Mouse (Mus musculus) gastrocnemius, adult 2 months (tissue): ENCODE measurements around the gene Gm960. TPM values are rescaled to one million over a fixed set of nuclear protein-coding genes. Genes with fewer than 3 reads are reported as not detected.

Experiments used
- DNase-seq: peaks from one replicate; pipeline ENCODE4 v3.0.0; 2022
- H3K27ac ChIP-seq: fragments of 200-600 bp; 2 replicates; pipeline ENCODE4 v1.8.1; 2022; ENCODE audit warnings: mild to moderate bottlenecking
- H3K4me3 ChIP-seq: fragments of 200-600 bp; 2 replicates; pipeline ENCODE4 v1.8.1; 2022; ENCODE audit warnings: mild to moderate bottlenecking, moderate library complexity
- CTCF ChIP-seq: fragments of 200-600 bp; IDR thresholded peaks from 2 replicates; pipeline ENCODE4 v1.8.1; 2022; ENCODE audit warnings: antibody characterized with exemption, mild to moderate bottlenecking, moderate library complexity
- intact Hi-C: fragments of 180-260 bp; cut with DNase I; formaldehyde crosslinking; loops from one replicate; pipeline ENCODE4 v1.15.1; 2025
- total RNA-seq, 2 experiments: library from RNA; stranded (reverse); gene quantifications; 2 replicates each; pipeline ENCODE4 v1.2.3; 2021

Gm960 gene
- total RNA-seq, 2 experiments from 2014 or later = 0.11 TPM; not detected in 1

DNA sequence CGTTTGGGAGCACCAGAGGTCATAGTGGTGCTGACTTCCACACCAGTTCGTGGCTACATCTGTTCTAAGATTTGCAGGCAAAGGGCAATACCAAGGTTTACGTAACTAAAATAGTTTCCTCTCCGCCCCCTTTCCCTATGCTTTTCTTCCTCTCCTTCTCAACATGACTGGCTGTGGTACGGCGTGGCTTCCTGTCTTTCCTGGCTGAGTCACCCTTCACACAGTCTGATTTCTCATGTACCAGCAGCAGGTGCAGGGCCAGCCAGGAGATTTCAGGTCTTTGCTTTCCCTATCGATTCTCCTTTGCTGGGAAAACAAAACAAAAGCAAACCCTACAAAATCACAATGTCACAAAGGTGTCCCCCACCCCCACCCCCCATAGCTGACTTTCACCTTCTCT is 2.8 kb upstream of the Gm960 start:
- DNase-seq = no peak
- TF ChIP-seq CTCF = no peak
- intact Hi-C loops = no loop called here
- Histone ChIP-seq H3K27ac (no peak overlapping the region), H3K4me3 (no peak overlapping the region)

- no peak overlapping the region for H3K4me3 ChIP-seq
- no peak for TF ChIP-seq CTCF
- intact Hi-C loops = no loop called here
- DNase-seq = no peak
- H3K27ac ChIP-seq = no peak overlapping the region
Observed at GRCm38 (mm10) chr19:4700656-4701055, 2.2 kb upstream of the Gm960 start.

GRCm38 (mm10) chr19:4699821-4700220 is 1.4 kb upstream of the Gm960 start:
- TF ChIP-seq CTCF = no peak
- Histone ChIP-seq H3K4me3 (no peak overlapping the region), H3K27ac (no peak overlapping the region)
- intact Hi-C loops = no loop called here
- no peak for DNase-seq

GRCm38 (mm10) chr19:4698856-4699255 is 388 bp upstream of the Gm960 start:
- no peak for DNase-seq
- intact Hi-C loops = no loop called here
- Histone ChIP-seq H3K27ac (no peak overlapping the region), H3K4me3 (peak overlapping the region; percentile 71)
- TF ChIP-seq CTCF = no peak

DNA sequence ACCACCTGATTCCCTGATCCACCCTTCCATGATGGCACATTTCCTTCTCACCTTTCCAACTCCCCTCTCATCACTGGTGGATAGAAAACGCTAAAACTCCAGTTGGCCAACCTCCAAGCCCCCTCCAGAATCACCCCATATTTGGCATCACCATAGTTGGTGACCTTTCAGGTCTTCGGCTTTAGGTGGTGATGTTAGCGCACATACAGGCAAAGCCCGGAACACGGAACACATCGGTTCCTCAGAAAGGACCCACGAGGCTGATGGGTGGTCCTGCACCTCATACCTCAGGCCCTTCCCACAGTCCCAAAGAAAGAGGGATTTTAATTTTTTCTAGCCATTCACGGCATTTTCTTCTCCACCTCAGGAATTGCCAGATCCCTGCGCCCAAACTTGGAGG is 747 bp downstream of the Gm960 start:
- no peak for DNase-seq
- H3K27ac ChIP-seq = no peak overlapping the region
- intact Hi-C loops = no loop called here
- peak overlapping the region; percentile 71 for H3K4me3 ChIP-seq
- TF ChIP-seq CTCF = no peak

GRCm38 (mm10) chr19:4697121-4697520 is 1.3 kb downstream of the Gm960 start:
- no peak for DNase-seq
- Histone ChIP-seq H3K4me3 (no peak overlapping the region), H3K27ac (no peak overlapping the region)
- no peak for TF ChIP-seq CTCF
- intact Hi-C loops = no loop called here

- no peak for DNase-seq
- intact Hi-C loops = no loop called here
- no peak overlapping the region for H3K27ac ChIP-seq
- no peak overlapping the region for H3K4me3 ChIP-seq
- TF ChIP-seq CTCF = no peak
Observed at GRCm38 (mm10) chr19:4694346-4694745, 4.1 kb downstream of the Gm960 start.

DNA sequence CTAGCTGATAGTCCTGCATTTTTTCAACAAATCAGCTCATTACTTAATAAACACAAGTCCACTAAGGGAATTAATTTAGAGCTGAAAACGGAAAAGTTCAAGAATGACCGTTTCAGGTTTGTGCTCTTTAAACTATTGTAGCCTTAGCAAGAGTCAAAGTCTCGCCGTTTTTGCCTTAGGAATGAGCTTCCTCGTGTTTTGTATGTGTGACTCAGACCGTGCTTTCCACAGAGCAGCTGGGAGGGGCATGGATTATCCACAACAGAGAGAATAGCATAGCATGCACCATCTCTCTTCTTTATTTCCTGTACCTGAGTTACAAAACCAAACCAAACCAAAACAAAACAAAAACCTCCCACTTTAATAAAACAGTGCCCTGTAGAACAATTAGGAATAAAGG is 26.1 kb downstream of the Gm960 start:
- DNase-seq = no peak

DNA sequence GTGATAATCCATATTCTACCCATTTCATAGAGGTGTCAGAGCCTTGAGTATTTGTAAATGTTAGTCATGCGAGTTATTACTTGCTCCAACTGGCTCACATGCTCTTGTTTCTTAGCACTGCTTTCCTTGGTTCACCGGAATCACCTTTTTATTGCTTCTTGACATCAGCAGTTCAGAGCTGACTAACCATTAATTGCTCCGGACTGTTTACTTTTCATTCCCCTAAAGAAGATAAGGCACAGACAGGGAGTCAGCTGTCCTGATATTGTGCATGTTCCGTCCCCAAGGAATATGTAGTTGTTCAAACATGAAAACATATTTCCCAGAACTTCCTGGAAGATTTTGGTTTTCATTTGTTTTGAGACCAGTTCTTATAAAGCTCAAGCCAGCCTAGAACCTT is 27.7 kb downstream of the Gm960 start:
- intact Hi-C loops = no loop called here
- DNase-seq = no peak
- Histone ChIP-seq H3K27ac (no peak overlapping the region), H3K4me3 (no peak overlapping the region)
- no peak for TF ChIP-seq CTCF

More for the DNA sequence above, 26.1 kb downstream of the Gm960 start:
- Histone ChIP-seq H3K4me3 (no peak overlapping the region), H3K27ac (no peak overlapping the region)
- intact Hi-C loops = no loop called here
- no peak for TF ChIP-seq CTCF

- Histone ChIP-seq H3K4me3 (no peak overlapping the region), H3K27ac (no peak overlapping the region)
- intact Hi-C loops = no loop called here
- no peak; the same call in 1 of the 2 replicates for TF ChIP-seq CTCF
- DNase-seq = no peak
Observed at GRCm38 (mm10) chr19:4666815-4667214, 31.7 kb downstream of the Gm960 start.

GRCm38 (mm10) chr19:4658156-4658555 is 40.3 kb downstream of the Gm960 start:
- Histone ChIP-seq H3K27ac (no peak overlapping the region), H3K4me3 (no peak overlapping the region)
- no peak for DNase-seq
- intact Hi-C loops = no loop called here
- no peak for TF ChIP-seq CTCF

GRCm38 (mm10) chr19:4646917-4647492 is 51.5 kb downstream of the Gm960 start:
- no peak for TF ChIP-seq CTCF

GRCm38 (mm10) chr19:4644271-4644670 is 54.2 kb downstream of the Gm960 start:
- DNase-seq = no peak
- intact Hi-C loops = loop anchor here (5.0 kb wide), 1 partner anchor 93 kb away; no protein-coding TSS in a partner anchor
- Histone ChIP-seq H3K27ac (no peak overlapping the region), H3K4me3 (no peak overlapping the region)
- TF ChIP-seq CTCF = peak; percentile 30; the same call in 1 of the 2 replicates

More at GRCm38 (mm10) chr19:4646917-4647492, 51.5 kb downstream of the Gm960 start:
- no peak for DNase-seq
- intact Hi-C loops = no loop called here
- no peak overlapping the region for H3K4me3 ChIP-seq
- no peak overlapping the region for H3K27ac ChIP-seq

DNA sequence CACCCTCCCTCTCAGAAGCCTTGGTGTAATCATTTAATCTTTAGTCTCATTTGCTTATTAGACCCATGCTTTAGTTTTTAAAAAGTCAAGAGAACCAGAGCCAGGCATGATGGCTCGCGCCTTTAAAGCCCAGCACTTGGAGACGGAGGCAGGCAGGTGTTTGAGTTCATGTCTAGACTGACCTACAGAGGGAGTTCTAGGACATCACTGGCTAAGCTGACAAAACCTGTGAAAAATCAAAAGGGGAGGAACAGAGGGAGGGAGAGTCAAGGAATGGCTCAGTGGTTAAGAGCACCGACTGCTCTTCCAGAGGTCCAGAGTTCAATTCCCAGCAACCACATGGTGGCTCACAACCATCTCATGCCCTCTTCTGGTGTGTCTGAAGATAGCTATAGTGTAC is 62.5 kb downstream of the Gm960 start:
- intact Hi-C loops = no loop called here
- no peak overlapping the region for H3K4me3 ChIP-seq
- TF ChIP-seq CTCF = no peak
- DNase-seq = no peak
- no peak overlapping the region for H3K27ac ChIP-seq
